Mouse (Mus musculus) kidney, adult 2 months (tissue): ENCODE data around the gene Gmpr.

Source experiments
- CTCF ChIP-seq: fragments of 200-500 bp; conservative IDR thresholded peaks from 2 replicates; pipeline ENCODE4 v1.5.1; 2011; ENCODE audit warnings: low read depth, mild to moderate bottlenecking, control low read depth, low read length, moderate library complexity, mixed read lengths; ENCODE audit not compliant: insufficient read depth, insufficient read length
- POLR2A ChIP-seq: fragments of 200-500 bp; IDR thresholded peaks from one replicate; pipeline ENCODE4 v1.6.1; 2011; ENCODE audit warnings: low read depth, low read length, control low read depth

GRCm38 (mm10) chr13:45528787-45529186 lies 21.5 kb downstream of the Gmpr start:
- TF ChIP-seq CTCF (no peak), POLR2A (no peak)
